Comparison of ENCODE assay signal across 9 mouse cellular contexts in the genomic region with DNA sequence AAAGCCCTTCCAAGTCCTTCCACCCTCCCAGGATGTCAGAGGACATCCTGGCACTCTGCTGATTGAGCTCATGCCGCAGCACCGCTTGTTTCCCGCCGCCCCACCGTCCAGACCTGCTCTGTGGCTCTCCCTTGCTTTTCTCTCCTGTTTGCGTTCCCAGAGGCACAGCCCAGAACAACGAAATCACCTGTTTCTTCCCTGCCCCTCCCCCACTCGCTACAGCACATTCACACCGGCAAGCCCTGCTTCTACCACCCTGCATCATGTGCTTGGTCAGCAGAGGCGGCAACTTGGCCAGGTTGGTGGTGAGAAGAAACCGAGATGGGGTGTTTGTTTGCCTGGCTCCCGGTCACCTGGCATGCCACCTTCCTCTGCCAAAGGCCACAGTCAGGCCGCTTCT. TPM values are rescaled to one million over a fixed set of nuclear protein-coding genes. Genes with fewer than 3 reads are reported as not detected.
DNase-seq lines count a peak whose midpoint lies in the region; ATAC-seq and TF ChIP-seq lines count a peak whose summit lies in the region.
"Had no signal": no experiment of that assay in that cellular context is flagged by ENCODE, and none has a peak within 500 bp of the region (broad histone marks: within the 10 kb centered on the region; RNA-seq: fewer than 3 reads in every experiment).

No protein-coding gene starts in this region.

- H3K9me3 ChIP-seq in lung, embryonic 14.5 days (ENCODE audit: low read depth, low read length) = no peaks in the 10 kb centered on the region
- no peaks in the 10 kb centered on the region for H3K9me3 ChIP-seq in limb, embryonic 10.5 days (replicated peaks)

- WGBS in lung, embryonic 14.5 days = 23% methylated on average over 13 of the region's 13 CpGs
- 32% methylated on average over 13 of the region's 13 CpGs for WGBS in limb, embryonic 10.5 days

- ATAC-seq in lung, embryonic 14.5 days (ENCODE audit: insufficient read depth) = no peak; the same call in 1 of the 2 replicates
- ATAC-seq: hindbrain, embryonic 16.5 days had no signal

- H3K27ac ChIP-seq in lung, embryonic 14.5 days (ENCODE audit: low read depth) = no peak overlapping the region
- peak overlapping the region; percentile 37; the same call in 1 of the 2 replicates for H3K27ac ChIP-seq in limb, embryonic 10.5 days

- no peak overlapping the region for H3K4me2 ChIP-seq in lung, embryonic 14.5 days

- no peaks in the 10 kb centered on the region for H3K36me3 ChIP-seq in lung, embryonic 14.5 days (ENCODE audit: insufficient read depth)
- H3K36me3 ChIP-seq in limb, embryonic 10.5 days = no peaks in the 10 kb centered on the region

- no peaks in the 10 kb centered on the region for H3K27me3 ChIP-seq in lung, embryonic 14.5 days (ENCODE audit: insufficient read depth, low read length)
- no peaks in the 10 kb centered on the region for H3K27me3 ChIP-seq in limb, embryonic 10.5 days (ENCODE audit: low read depth, poor library complexity, severe bottlenecking)

- no peak overlapping the region for H3K9ac ChIP-seq in lung, embryonic 14.5 days

- no peaks in the 10 kb centered on the region for H3K4me1 ChIP-seq in lung, embryonic 14.5 days (ENCODE audit: insufficient read depth)
- H3K4me1 ChIP-seq in limb, embryonic 10.5 days = peaks cover 7% of the 10 kb centered on the region

- H3K4me3 ChIP-seq in lung, embryonic 14.5 days (ENCODE audit: low read depth, low read length) = no peak overlapping the region
- no peak overlapping the region for H3K4me3 ChIP-seq in limb, embryonic 10.5 days

- TF ChIP-seq CTCF in lung, embryonic 14.5 days (IDR thresholded peaks at IDR 0.05; ENCODE audit: low read depth) = no peak

- DNase-seq in adrenal gland, postnatal 10 days = peak; percentile 12
- no peak for DNase-seq in adrenal gland, postnatal 4 days (ENCODE audit: low spot score in 2 of 2)
- peak; percentile 21 for DNase-seq in lung, embryonic 14.5 days
- DNase-seq in lung, postnatal 14 days = no peak
- peak; percentile 39 for DNase-seq in limb, embryonic 10.5 days (ENCODE audit: low spot score)
- peak; percentile 39 for DNase-seq in thymus, postnatal 25 days
- DNase-seq in layer of hippocampus, postnatal 25 days (ENCODE audit: extremely low spot score in 1 of 2, low spot score in 1 of 2) = no peak
- DNase-seq in retina, embryonic 14.5 days (ENCODE audit: low spot score) = no peak

RNA-seq across cellular contexts. Expression of a gene that starts 13.9 kb away (rescaled TPM):
- 10 to 100 TPM; 26.4 to 28.8 TPM for total RNA-seq in adrenal gland, postnatal 10 days (2021)
- 10 to 100 TPM; 31.3 to 34.0 TPM for total RNA-seq in adrenal gland, postnatal 4 days (2021)
- polyA plus RNA-seq in lung, embryonic 14.5 days (2014; fragmentation: Nextera tagmentation; extraction: Ambion mirVana) = 52.0 and 53.2 TPM in 2 replicates
- polyA plus RNA-seq in limb, embryonic 10.5 days (2016; fragmentation: Nextera tagmentation; extraction: Ambion mirVana) = 56.8 and 64.1 TPM in 2 replicates
- 10 to 100 TPM; 58.4 to 67.7 TPM for total RNA-seq in layer of hippocampus, postnatal 25 days (2021)

RNA-seq across cellular contexts. Expression of a gene that starts 55.9 kb away (rescaled TPM):
- 10 to 100 TPM; 88.4 to 96.8 TPM for total RNA-seq in adrenal gland, postnatal 10 days (2021)
- 100 to 1,000 TPM in 1 of 2 experiments, 10 to 100 TPM in 1; 93.9 to 109 TPM for total RNA-seq in adrenal gland, postnatal 4 days (2021)
- polyA plus RNA-seq in lung, embryonic 14.5 days (2014; fragmentation: Nextera tagmentation; extraction: Ambion mirVana) = 151 and 163 TPM in 2 replicates
- polyA plus RNA-seq in limb, embryonic 10.5 days (2016; fragmentation: Nextera tagmentation; extraction: Ambion mirVana) = 168 and 183 TPM in 2 replicates
- 10 to 100 TPM; 45.5 to 55.2 TPM for total RNA-seq in layer of hippocampus, postnatal 25 days (2021)

Comparison
In these comparisons a context has a peak if more than half of its experiments do, and no peak if none do; other contexts are left out.
1. DNase-seq: peak in adrenal gland, postnatal 10 days (single experiment), lung, embryonic 14.5 days (single experiment), limb, embryonic 10.5 days (single experiment) and thymus, postnatal 25 days (single experiment); none in adrenal gland, postnatal 4 days (0 of 2), lung, postnatal 14 days (single experiment), layer of hippocampus, postnatal 25 days (0 of 2) and retina, embryonic 14.5 days (single experiment).